ENCODE assay signal across 28 mouse cellular contexts in genomic region chrX:159932027-159932426, GRCm38 (mm10). TPM values are rescaled to one million over a fixed set of nuclear protein-coding genes. Genes with fewer than 3 reads are reported as not detected.
A peak's percentile ranks its signal among the peaks of the same experiment; 100 is the strongest.
DNase-seq lines count a peak whose midpoint lies in the region; ATAC-seq lines count a peak whose summit lies in the region.
"Had no signal": no experiment of that assay in that cellular context is flagged by ENCODE, and none has a peak within 500 bp of the region (broad histone marks: within the 10 kb centered on the region; RNA-seq: fewer than 3 reads in every experiment).

No protein-coding gene starts in this region.

- no peak overlapping the region for H3K4me3 ChIP-seq in forebrain, embryonic 16.5 days (replicated peaks; ENCODE audit: low read length)
- H3K4me3 ChIP-seq in forebrain, embryonic 12.5 days (replicated peaks) = no peak overlapping the region
- H3K4me3 ChIP-seq: heart, adult 2 months; heart, embryonic 12.5 days; hindbrain, embryonic 13.5 days; limb, embryonic 13.5 days; lung, embryonic 15.5 days; megakaryocyte, embryonic 14.5 days; midbrain, embryonic 12.5 days; stomach, embryonic 15.5 days had no signal

- no peaks in the 10 kb centered on the region for H3K27me3 ChIP-seq in forebrain, embryonic 16.5 days (replicated peaks; ENCODE audit: control insufficient read depth, insufficient read depth, low read length)
- peaks cover 33% of the 10 kb centered on the region for H3K27me3 ChIP-seq in forebrain, embryonic 12.5 days
- H3K27me3 ChIP-seq: CH12.LX; heart, embryonic 12.5 days; lung, embryonic 15.5 days; stomach, embryonic 15.5 days had no signal

- 0 out of 2 replicates have a peak, but pooled peaks have one; percentile 40 for ATAC-seq in forebrain, embryonic 16.5 days
- ATAC-seq in forebrain, embryonic 12.5 days (ENCODE audit: low FRiP score) = no peak
- ATAC-seq: activated CD4-positive, CD25-positive, alpha-beta regulatory T cell, adult 4 months; intestine, embryonic 16.5 days had no signal

- no peak overlapping the region for H3K9ac ChIP-seq in forebrain, embryonic 16.5 days (replicated peaks; ENCODE audit: low read depth, low read length)
- no peak overlapping the region for H3K9ac ChIP-seq in forebrain, embryonic 12.5 days
- H3K9ac ChIP-seq: heart, embryonic 12.5 days; hindbrain, embryonic 13.5 days; limb, embryonic 13.5 days; lung, embryonic 15.5 days; midbrain, embryonic 12.5 days; stomach, embryonic 15.5 days had no signal

- DNase-seq in left cerebral cortex, adult 18-20 months (ENCODE audit: low spot score in 2 of 2) = peak; percentile 9 to 17
- no peak for DNase-seq in left cerebral cortex, adult 11 months (ENCODE audit: low spot score)
- peak; percentile 76 for DNase-seq in brain, adult 2 months (ENCODE audit: low read depth, low spot score)
- DNase-seq in right cerebral cortex, postnatal 36 days (ENCODE audit: low spot score in 2 of 2) = peak; percentile 16 to 23
- DNase-seq in lung, postnatal 25 days (ENCODE audit: low spot score) = no peak
- DNase-seq: adrenal gland, adult 8-10 months; cerebellum, adult 8-10 months; cerebellum, postnatal 25 days; heart, adult 2 months; heart, postnatal 4 days; kidney, adult 8-10 months; lung, postnatal 36 days; retina, postnatal 1 day; thymus, postnatal 14 days had no signal

- no peaks in the 10 kb centered on the region for H3K36me3 ChIP-seq in forebrain, embryonic 16.5 days (ENCODE audit: control insufficient read depth, insufficient read depth)
- H3K36me3 ChIP-seq in forebrain, embryonic 12.5 days (replicated peaks) = no peaks in the 10 kb centered on the region
- H3K36me3 ChIP-seq: heart, embryonic 12.5 days; hindbrain, embryonic 13.5 days; limb, embryonic 13.5 days; lung, embryonic 15.5 days; midbrain, embryonic 12.5 days; stomach, embryonic 15.5 days had no signal

- H3K4me2 ChIP-seq in forebrain, embryonic 16.5 days (ENCODE audit: low read length) = no peak overlapping the region
- H3K4me2 ChIP-seq in forebrain, embryonic 12.5 days = no peak overlapping the region
- H3K4me2 ChIP-seq: heart, embryonic 12.5 days; hindbrain, embryonic 13.5 days; limb, embryonic 13.5 days; liver, embryonic 11.5 days; lung, embryonic 15.5 days; midbrain, embryonic 12.5 days; stomach, embryonic 15.5 days had no signal

- 72% methylated on average over 1 of the region's 1 CpGs for WGBS in forebrain, embryonic 16.5 days
- WGBS in forebrain, embryonic 12.5 days = 78% methylated on average over 1 of the region's 1 CpGs

- H3K4me1 ChIP-seq in forebrain, embryonic 16.5 days (replicated peaks; ENCODE audit: control insufficient read depth, insufficient read depth, low read length) = no peaks in the 10 kb centered on the region
- H3K4me1 ChIP-seq in forebrain, embryonic 12.5 days = no peaks in the 10 kb centered on the region
- H3K4me1 ChIP-seq: hindbrain, embryonic 13.5 days; limb, embryonic 13.5 days; lung, embryonic 15.5 days; midbrain, embryonic 12.5 days; stomach, embryonic 15.5 days had no signal

- no peak overlapping the region for H3K27ac ChIP-seq in forebrain, embryonic 16.5 days (ENCODE audit: low read length)
- no peak overlapping the region for H3K27ac ChIP-seq in forebrain, embryonic 12.5 days
- H3K27ac ChIP-seq: heart, adult 2 months; hindbrain, embryonic 13.5 days; kidney, postnatal 0 days; limb, embryonic 13.5 days; lung, embryonic 15.5 days; midbrain, embryonic 12.5 days; stomach, embryonic 15.5 days had no signal

- H3K9me3 ChIP-seq in forebrain, embryonic 16.5 days (ENCODE audit: control insufficient read depth, low read length) = no peaks in the 10 kb centered on the region
- H3K9me3 ChIP-seq in forebrain, embryonic 12.5 days = no peaks in the 10 kb centered on the region
- H3K9me3 ChIP-seq: heart, embryonic 12.5 days; hindbrain, embryonic 13.5 days; limb, embryonic 13.5 days; lung, embryonic 15.5 days; midbrain, embryonic 12.5 days; stomach, embryonic 15.5 days had no signal

RNA-seq across cellular contexts. Expression of gene Map3k15, which starts 56.2 kb away (rescaled TPM):
- 0.26 and 0.37 TPM in 2 replicates for polyA plus RNA-seq in forebrain, embryonic 16.5 days (2015; fragmentation: Nextera tagmentation; extraction: Ambion mirVana)
- polyA plus RNA-seq in forebrain, embryonic 12.5 days (2016; fragmentation: Nextera tagmentation; extraction: Ambion mirVana) = 0.17 and 0.38 TPM in 2 replicates
- total RNA-seq in left cerebral cortex, adult 18-20 months (2021) = 1 to 10 TPM in 1 of 2 experiments, under 1 TPM in 1; 0.68 to 1.3 TPM

Comparison
In these comparisons a context has a peak if more than half of its experiments do, and no peak if none do; other contexts are left out.
1. DNase-seq: peak in left cerebral cortex, adult 18-20 months (2 of 2), brain, adult 2 months (single experiment) and right cerebral cortex, postnatal 36 days (2 of 2); none in left cerebral cortex, adult 11 months (single experiment) and lung, postnatal 25 days (single experiment).